8 mouse cellular contexts compared by ENCODE assay signal in the genomic region with DNA sequence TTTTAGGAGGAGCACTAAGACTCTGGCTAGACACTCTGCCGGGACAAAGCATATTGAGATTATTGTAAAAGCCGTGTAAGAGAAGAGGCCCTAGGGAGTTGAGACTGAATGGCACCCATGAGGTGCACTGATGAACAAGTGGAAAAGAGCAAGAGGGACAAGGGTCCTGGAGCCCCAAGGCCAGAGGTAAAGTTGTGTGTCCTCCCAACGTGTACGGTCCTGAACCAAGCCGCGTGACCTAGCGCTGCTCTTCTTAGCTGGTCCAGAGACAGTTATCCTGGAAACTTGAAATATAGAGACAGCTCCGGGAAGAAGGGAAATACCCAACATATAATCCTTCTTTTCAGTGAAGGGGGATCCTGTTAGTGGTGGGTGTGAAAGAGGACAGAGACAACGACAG. TPM values are rescaled to one million over a fixed set of nuclear protein-coding genes. Genes with fewer than 3 reads are reported as not detected.
A peak's percentile ranks its signal among the peaks of the same experiment; 100 is the strongest.
DNase-seq lines count a peak whose midpoint lies in the region; ATAC-seq and TF ChIP-seq lines count a peak whose summit lies in the region.
"Had no signal": no experiment of that assay in that cellular context is flagged by ENCODE, and none has a peak within 500 bp of the region (broad histone marks: within the 10 kb centered on the region; RNA-seq: fewer than 3 reads in every experiment).

No protein-coding gene starts in this region.

- no peak for ATAC-seq in lung, embryonic 15.5 days (ENCODE audit: borderline replicate concordance, extremely low read depth, low FRiP score, low TSS enrichment)
- ATAC-seq in forebrain, embryonic 15.5 days (replicated peaks), result no peak
- no peak for ATAC-seq in limb, embryonic 14.5 days (ENCODE audit: low FRiP score, low read depth)
- no peak for ATAC-seq in stomach, embryonic 15.5 days (ENCODE audit: insufficient read depth, low FRiP score, low read depth)

- TF ChIP-seq POLR2A in limb, embryonic 14.5 days (IDR thresholded peaks at IDR 0.05; ENCODE audit: borderline replicate concordance, extremely low read depth, insufficient read depth, insufficient read length), result no peak

- H3K9ac ChIP-seq in lung, embryonic 15.5 days, result no peak overlapping the region
- no peak overlapping the region; the same call in 1 of the 2 replicates for H3K9ac ChIP-seq in forebrain, embryonic 15.5 days (replicated peaks)
- H3K9ac ChIP-seq in limb, embryonic 14.5 days (ENCODE audit: low read depth, low read length, severe bottlenecking), result 0 out of 2 replicates have a peak overlapping the region, but pooled peaks have one; percentile 64
- H3K9ac ChIP-seq in stomach, embryonic 15.5 days, result no peak overlapping the region

- 59% methylated on average over 9 of the region's 9 CpGs for WGBS in lung, embryonic 15.5 days
- 46% methylated on average over 9 of the region's 9 CpGs for WGBS in forebrain, embryonic 15.5 days
- 61% methylated on average over 9 of the region's 9 CpGs for WGBS in limb, embryonic 14.5 days
- 59% methylated on average over 9 of the region's 9 CpGs for WGBS in stomach, embryonic 15.5 days

- DNase-seq in lung, postnatal 36 days, result no peak
- DNase-seq in limb, embryonic 14.5 days (ENCODE audit: low spot score), result no peak
- no peak for DNase-seq in thymus, postnatal 36 days
- DNase-seq in cerebellum, postnatal 10 days, result no peak
- DNase-seq: thymus, adult 18-20 months had no signal

- H3K27ac ChIP-seq in lung, embryonic 15.5 days, result no peak overlapping the region
- H3K27ac ChIP-seq in forebrain, embryonic 15.5 days (replicated peaks), result no peak overlapping the region
- H3K27ac ChIP-seq in limb, embryonic 14.5 days (replicated peaks; ENCODE audit: low read depth, low read length), result no peak overlapping the region
- H3K27ac ChIP-seq in stomach, embryonic 15.5 days, result no peak overlapping the region

- no peak overlapping the region for H3K4me3 ChIP-seq in lung, embryonic 15.5 days
- peak overlapping the region; percentile 42 for H3K4me3 ChIP-seq in forebrain, embryonic 15.5 days
- peak overlapping the region; percentile 44 for H3K4me3 ChIP-seq in limb, embryonic 14.5 days (replicated peaks; ENCODE audit: low read length)
- H3K4me3 ChIP-seq in stomach, embryonic 15.5 days (replicated peaks), result peak overlapping the region; percentile 44

- peaks cover 20% of the 10 kb centered on the region for H3K27me3 ChIP-seq in lung, embryonic 15.5 days
- H3K27me3 ChIP-seq in forebrain, embryonic 15.5 days, result peaks cover 8% of the 10 kb centered on the region
- peaks cover 14% of the 10 kb centered on the region for H3K27me3 ChIP-seq in limb, embryonic 14.5 days (ENCODE audit: control insufficient read depth, insufficient read depth, low read length)
- H3K27me3 ChIP-seq in stomach, embryonic 15.5 days (replicated peaks), result peaks cover 8% of the 10 kb centered on the region; the same call in 1 of the 2 replicates

- peaks cover 3% of the 10 kb centered on the region; the same call in 1 of the 2 replicates for H3K4me1 ChIP-seq in lung, embryonic 15.5 days
- H3K4me1 ChIP-seq in forebrain, embryonic 15.5 days, result peaks cover 11% of the 10 kb centered on the region
- H3K4me1 ChIP-seq in limb, embryonic 14.5 days (ENCODE audit: control insufficient read depth, insufficient read depth, low read length), result no peaks in the 10 kb centered on the region
- H3K4me1 ChIP-seq in stomach, embryonic 15.5 days, result 0 out of 2 replicates have a peak, but pooled peaks cover 9% of the 10 kb centered on the region

- H3K4me2 ChIP-seq in lung, embryonic 15.5 days, result peak overlapping the region; percentile 89
- peak overlapping the region; percentile 82 for H3K4me2 ChIP-seq in forebrain, embryonic 15.5 days (replicated peaks)
- peak overlapping the region; percentile 78; the same call in 1 of the 2 replicates for H3K4me2 ChIP-seq in limb, embryonic 14.5 days (replicated peaks; ENCODE audit: low read depth, low read length, severe bottlenecking)
- peak overlapping the region; percentile 85 for H3K4me2 ChIP-seq in stomach, embryonic 15.5 days

- H3K9me3 ChIP-seq in lung, embryonic 15.5 days, result no peaks in the 10 kb centered on the region
- no peaks in the 10 kb centered on the region for H3K9me3 ChIP-seq in forebrain, embryonic 15.5 days
- H3K9me3 ChIP-seq in limb, embryonic 14.5 days (ENCODE audit: control insufficient read depth, low read length), result no peaks in the 10 kb centered on the region
- H3K9me3 ChIP-seq in stomach, embryonic 15.5 days, result no peaks in the 10 kb centered on the region

- no peaks in the 10 kb centered on the region for H3K36me3 ChIP-seq in lung, embryonic 15.5 days
- H3K36me3 ChIP-seq in forebrain, embryonic 15.5 days, result no peaks in the 10 kb centered on the region
- no peaks in the 10 kb centered on the region for H3K36me3 ChIP-seq in limb, embryonic 14.5 days (ENCODE audit: control insufficient read depth, insufficient read depth, low read length)
- no peaks in the 10 kb centered on the region for H3K36me3 ChIP-seq in stomach, embryonic 15.5 days

RNA-seq across cellular contexts. Expression of a gene that starts 29.7 kb away (rescaled TPM):
- 176 and 186 TPM in 2 replicates for polyA plus RNA-seq in lung, embryonic 15.5 days (2015; fragmentation: Nextera tagmentation; extraction: Ambion mirVana)
- polyA plus RNA-seq in forebrain, embryonic 15.5 days (2015; fragmentation: Nextera tagmentation; extraction: Ambion mirVana), result 196 TPM in 2 replicates
- 107 and 115 TPM in 2 replicates for polyA plus RNA-seq in limb, embryonic 14.5 days (2012; rRNA removed)
- 169 and 171 TPM in 2 replicates for polyA plus RNA-seq in limb, embryonic 14.5 days (2014; fragmentation: Nextera tagmentation; extraction: Ambion mirVana)
- polyA plus RNA-seq in stomach, embryonic 15.5 days (2015; fragmentation: Nextera tagmentation; extraction: Ambion mirVana), result 188 and 196 TPM in 2 replicates

RNA-seq across cellular contexts. Expression of a gene that starts 33.2 kb away (rescaled TPM):
- 47.7 and 54.1 TPM in 2 replicates for polyA plus RNA-seq in lung, embryonic 15.5 days (2015; fragmentation: Nextera tagmentation; extraction: Ambion mirVana)
- 65.2 and 69.0 TPM in 2 replicates for polyA plus RNA-seq in forebrain, embryonic 15.5 days (2015; fragmentation: Nextera tagmentation; extraction: Ambion mirVana)
- polyA plus RNA-seq in limb, embryonic 14.5 days (2012; rRNA removed), result 170 and 223 TPM in 2 replicates
- polyA plus RNA-seq in limb, embryonic 14.5 days (2014; fragmentation: Nextera tagmentation; extraction: Ambion mirVana), result 51.4 and 56.2 TPM in 2 replicates
- polyA plus RNA-seq in stomach, embryonic 15.5 days (2015; fragmentation: Nextera tagmentation; extraction: Ambion mirVana), result 44.5 and 53.3 TPM in 2 replicates

RNA-seq across cellular contexts. Expression of a gene that starts 48.3 kb away (rescaled TPM):
- 1.1 and 1.5 TPM in 2 replicates for polyA plus RNA-seq in lung, embryonic 15.5 days (2015; fragmentation: Nextera tagmentation; extraction: Ambion mirVana)
- polyA plus RNA-seq in forebrain, embryonic 15.5 days (2015; fragmentation: Nextera tagmentation; extraction: Ambion mirVana), result 0.25 and 0.32 TPM in 2 replicates
- polyA plus RNA-seq in limb, embryonic 14.5 days (2012; rRNA removed), result 0.96 and 1.0 TPM in 2 replicates
- 1.1 and 1.5 TPM in 2 replicates for polyA plus RNA-seq in limb, embryonic 14.5 days (2014; fragmentation: Nextera tagmentation; extraction: Ambion mirVana)
- polyA plus RNA-seq in stomach, embryonic 15.5 days (2015; fragmentation: Nextera tagmentation; extraction: Ambion mirVana), result 1.2 and 1.3 TPM in 2 replicates

RNA-seq across cellular contexts. Expression of a gene that starts 49.2 kb away (rescaled TPM):
- 27.7 and 27.9 TPM in 2 replicates for polyA plus RNA-seq in lung, embryonic 15.5 days (2015; fragmentation: Nextera tagmentation; extraction: Ambion mirVana)
- polyA plus RNA-seq in forebrain, embryonic 15.5 days (2015; fragmentation: Nextera tagmentation; extraction: Ambion mirVana), result 31.7 and 34.3 TPM in 2 replicates
- polyA plus RNA-seq in limb, embryonic 14.5 days (2012; rRNA removed), result 55.4 and 81.7 TPM in 2 replicates
- 34.6 and 35.5 TPM in 2 replicates for polyA plus RNA-seq in limb, embryonic 14.5 days (2014; fragmentation: Nextera tagmentation; extraction: Ambion mirVana)
- 30.4 and 33.1 TPM in 2 replicates for polyA plus RNA-seq in stomach, embryonic 15.5 days (2015; fragmentation: Nextera tagmentation; extraction: Ambion mirVana)

RNA-seq across cellular contexts. Expression of a gene that starts 49.3 kb away (rescaled TPM):
- 125 and 127 TPM in 2 replicates for polyA plus RNA-seq in lung, embryonic 15.5 days (2015; fragmentation: Nextera tagmentation; extraction: Ambion mirVana)
- 127 and 130 TPM in 2 replicates for polyA plus RNA-seq in forebrain, embryonic 15.5 days (2015; fragmentation: Nextera tagmentation; extraction: Ambion mirVana)
- polyA plus RNA-seq in limb, embryonic 14.5 days (2012; rRNA removed), result 109 and 111 TPM in 2 replicates
- 125 TPM in 2 replicates for polyA plus RNA-seq in limb, embryonic 14.5 days (2014; fragmentation: Nextera tagmentation; extraction: Ambion mirVana)
- polyA plus RNA-seq in stomach, embryonic 15.5 days (2015; fragmentation: Nextera tagmentation; extraction: Ambion mirVana), result 149 and 158 TPM in 2 replicates
